Mouse (Mus musculus) CH12F3 (cell line): ENCODE measurements around the gene Rtbdn.

Experiments used
- in situ Hi-C: fragments of 300-500 bp; cut with MboI; formaldehyde crosslinking; loops from 2 replicates; pipeline ENCODE4 v1.14.3; 2020; ENCODE audit warnings: low sequenced_read_pairs

Rtbdn gene

DNA sequence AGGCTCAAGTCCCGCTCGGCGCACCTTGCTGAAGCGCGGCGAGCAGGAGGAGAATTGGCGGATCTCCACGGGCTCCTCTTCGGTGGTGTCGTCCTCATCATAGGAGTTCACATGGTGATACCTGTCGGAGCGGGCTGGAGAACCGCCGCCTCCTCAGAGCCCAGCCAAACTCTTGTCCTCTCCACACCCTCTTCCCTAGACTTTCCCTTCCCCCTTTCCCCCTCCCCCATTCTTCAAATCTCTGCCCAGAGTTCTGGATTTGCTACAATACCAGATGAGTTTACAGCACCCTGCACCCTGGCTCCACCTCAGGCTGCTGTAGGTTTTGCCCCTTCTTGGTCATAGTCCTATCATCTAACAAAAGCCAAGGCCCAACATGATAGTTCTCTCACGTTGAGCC is 28.1 kb upstream of the Rtbdn start:
- in situ Hi-C loops, result no loop called here

DNA sequence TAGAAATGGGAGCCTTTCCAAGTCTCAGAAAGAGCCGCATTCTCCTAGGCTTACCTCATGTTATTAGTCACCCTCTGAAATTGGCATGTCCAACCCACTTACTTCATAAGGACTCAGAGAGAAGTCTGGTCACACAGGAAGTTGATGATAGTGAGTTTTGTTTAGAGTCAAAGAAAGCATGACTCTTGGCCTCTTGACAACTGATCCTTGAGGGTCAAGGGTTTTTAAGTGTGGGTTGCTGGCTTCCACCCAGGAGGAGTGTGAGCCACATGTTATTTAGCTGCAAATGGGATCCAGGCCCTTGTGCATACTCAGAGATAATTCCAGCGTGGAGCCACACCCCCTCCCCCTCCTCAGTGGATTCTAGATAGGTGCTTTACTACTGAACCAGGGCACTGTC is 25.2 kb upstream of the Rtbdn start:
- in situ Hi-C loops, result no loop called here

GRCm38 (mm10) chr8:84925557-84925956 is 21.2 kb upstream of the Rtbdn start:
- in situ Hi-C loops, result no loop called here

GRCm38 (mm10) chr8:84927513-84927912 is 19.3 kb upstream of the Rtbdn start:
- in situ Hi-C loops, result no loop called here

- in situ Hi-C loops, result no loop called here
These were observed 18.1 kb upstream of the Rtbdn start for GRCm38 (mm10) chr8:84928456-84929306.

DNA sequence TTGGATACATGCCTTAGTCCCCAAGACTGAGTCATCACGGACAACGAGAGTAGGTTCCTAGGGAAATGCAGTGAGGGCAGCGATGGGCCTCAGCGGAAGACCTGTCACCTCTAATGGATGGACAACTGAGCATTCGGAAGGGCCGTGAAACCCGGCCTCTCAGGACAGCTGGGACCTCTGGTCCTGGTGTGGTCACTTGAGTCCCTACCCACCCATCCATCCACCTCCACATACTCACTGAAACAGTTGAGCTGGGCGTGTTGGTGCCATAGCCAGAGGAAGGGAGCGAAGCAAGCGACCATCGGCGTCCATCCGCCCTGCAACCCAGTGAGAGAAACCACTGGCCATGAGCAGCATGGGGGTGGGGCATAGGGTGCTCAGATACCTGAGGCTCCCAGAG is 16.2 kb upstream of the Rtbdn start:
- in situ Hi-C loops, result no loop called here

- in situ Hi-C loops, result no loop called here
These were observed 12.8 kb upstream of the Rtbdn start for GRCm38 (mm10) chr8:84933767-84934559.

DNA sequence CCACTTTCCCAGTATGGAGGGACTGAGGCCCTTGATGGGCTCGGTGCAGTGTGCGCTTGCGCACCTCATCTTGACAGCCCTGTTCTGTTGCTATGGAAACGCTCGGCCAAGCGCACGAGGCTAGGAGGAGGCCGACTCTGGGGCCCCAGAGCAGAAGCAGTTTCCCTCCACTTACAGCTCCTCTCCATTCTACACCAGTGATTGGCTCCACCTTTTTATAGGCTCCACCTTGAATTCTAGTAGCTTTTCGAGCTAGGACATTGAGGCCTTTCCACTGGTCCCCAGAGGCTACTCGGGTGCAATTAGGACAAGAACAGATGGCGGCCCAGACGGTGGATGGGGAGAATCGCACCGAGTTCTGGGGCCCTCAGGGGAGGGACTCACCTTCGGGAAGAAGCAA is 11.9 kb upstream of the Rtbdn start:
- in situ Hi-C loops, result no loop called here

GRCm38 (mm10) chr8:84935489-84935888 is 11.3 kb upstream of the Rtbdn start:
- in situ Hi-C loops, result no loop called here

- in situ Hi-C loops, result no loop called here
These were observed 10.5 kb upstream of the Rtbdn start for GRCm38 (mm10) chr8:84936041-84936961.

DNA sequence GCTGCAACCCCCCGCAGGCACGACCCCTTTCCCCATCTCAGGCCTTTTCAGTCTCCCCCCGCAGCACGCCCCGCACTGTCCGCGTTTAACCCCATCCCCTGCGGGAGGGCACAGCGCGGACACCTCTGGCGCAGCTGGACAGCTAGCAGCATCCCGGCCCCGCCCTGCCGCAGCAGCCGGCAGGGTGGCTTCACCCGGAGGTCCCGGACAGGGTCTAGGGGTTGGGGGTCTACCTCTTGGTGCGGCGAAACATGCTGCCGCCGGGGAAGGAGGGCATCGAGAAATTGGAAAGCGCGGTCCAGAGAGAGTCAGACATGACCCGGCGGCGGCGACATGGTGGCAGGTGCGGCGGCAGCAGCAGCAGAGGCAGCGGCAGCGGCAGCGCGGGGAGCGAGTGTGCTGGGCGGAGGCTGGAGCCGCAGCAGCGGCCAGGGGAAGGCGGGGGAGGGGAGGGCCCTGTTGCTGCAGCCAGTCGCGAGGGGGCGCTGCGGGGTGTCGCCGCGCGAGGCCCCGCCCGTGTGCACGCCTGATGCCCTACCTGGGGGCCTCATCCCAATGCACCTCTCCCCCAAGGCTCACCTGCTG is 9.7 kb upstream of the Rtbdn start, which contains the start of gene Mast1:
TSS of gene Mast1 (minus strand) at position 398 of the 585 bp plus-strand sequence.
- in situ Hi-C loops, result no loop called here

DNA sequence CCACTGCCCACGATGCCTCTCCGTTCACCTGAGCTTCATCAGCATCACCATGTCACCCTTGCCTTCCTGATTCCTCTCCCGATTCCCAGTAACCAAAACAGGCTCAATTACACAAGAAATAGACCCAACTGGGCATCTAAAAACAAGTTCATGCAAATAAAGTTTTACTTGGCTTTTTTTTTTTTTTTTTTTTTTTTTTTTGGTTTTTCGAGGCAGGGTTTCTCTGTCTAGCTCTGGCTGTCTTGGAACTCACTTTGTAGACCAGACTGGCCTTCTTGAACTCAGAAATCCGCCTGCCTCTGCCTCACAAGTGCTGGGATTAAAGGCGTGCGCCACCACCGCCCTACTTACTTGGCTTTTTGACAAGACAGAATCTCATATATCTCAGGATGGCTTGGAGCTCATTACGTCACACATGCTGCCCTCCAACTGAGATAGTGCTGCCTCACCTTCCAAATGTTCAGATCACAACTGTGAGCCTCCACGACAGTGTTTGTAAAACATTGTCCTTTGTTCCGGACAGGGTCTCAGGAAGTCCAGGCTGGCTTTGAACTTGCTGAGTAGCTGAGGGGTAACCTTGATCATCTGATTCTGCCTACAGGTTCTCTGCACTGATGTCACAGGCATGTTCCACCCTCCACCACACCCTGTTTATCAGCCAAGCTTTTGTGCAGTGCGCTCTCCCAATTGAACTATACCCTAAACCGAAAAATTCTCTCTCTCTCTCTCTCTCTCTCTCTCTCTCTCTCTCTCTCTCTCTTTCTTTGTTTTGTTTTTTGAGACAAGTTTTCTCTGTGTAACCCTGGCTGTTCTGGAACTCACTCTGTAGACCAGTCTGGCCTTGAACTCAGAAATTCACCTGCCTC is 8.9 kb upstream of the Rtbdn start:
- in situ Hi-C loops, result no loop called here

- in situ Hi-C loops, result no loop called here
These were observed 3.1 kb upstream of the Rtbdn start for GRCm38 (mm10) chr8:84943699-84944098.

GRCm38 (mm10) chr8:84944478-84945160 is 2.2 kb upstream of the Rtbdn start:
- in situ Hi-C loops, result no loop called here

DNA sequence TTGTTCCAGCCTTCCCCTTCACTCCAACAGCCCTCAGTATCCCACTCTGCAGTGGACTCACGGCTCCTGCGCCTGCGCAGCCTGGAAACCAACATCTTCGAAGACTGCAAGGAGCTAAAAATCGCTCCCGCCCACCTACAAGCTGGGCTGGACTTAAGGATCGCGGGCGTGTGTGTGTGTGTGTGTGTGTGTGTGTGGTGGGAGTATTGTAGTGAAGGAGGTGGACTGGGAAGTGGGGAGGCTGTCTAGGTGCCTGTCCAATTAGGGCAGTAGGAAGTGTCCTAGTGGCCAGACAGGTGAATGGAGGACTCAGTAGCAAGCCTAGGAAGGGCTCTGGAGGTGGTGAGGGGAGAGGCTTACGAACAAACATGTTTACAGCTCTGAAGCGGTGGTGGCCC is 1.6 kb upstream of the Rtbdn start:
- in situ Hi-C loops, result no loop called here

DNA sequence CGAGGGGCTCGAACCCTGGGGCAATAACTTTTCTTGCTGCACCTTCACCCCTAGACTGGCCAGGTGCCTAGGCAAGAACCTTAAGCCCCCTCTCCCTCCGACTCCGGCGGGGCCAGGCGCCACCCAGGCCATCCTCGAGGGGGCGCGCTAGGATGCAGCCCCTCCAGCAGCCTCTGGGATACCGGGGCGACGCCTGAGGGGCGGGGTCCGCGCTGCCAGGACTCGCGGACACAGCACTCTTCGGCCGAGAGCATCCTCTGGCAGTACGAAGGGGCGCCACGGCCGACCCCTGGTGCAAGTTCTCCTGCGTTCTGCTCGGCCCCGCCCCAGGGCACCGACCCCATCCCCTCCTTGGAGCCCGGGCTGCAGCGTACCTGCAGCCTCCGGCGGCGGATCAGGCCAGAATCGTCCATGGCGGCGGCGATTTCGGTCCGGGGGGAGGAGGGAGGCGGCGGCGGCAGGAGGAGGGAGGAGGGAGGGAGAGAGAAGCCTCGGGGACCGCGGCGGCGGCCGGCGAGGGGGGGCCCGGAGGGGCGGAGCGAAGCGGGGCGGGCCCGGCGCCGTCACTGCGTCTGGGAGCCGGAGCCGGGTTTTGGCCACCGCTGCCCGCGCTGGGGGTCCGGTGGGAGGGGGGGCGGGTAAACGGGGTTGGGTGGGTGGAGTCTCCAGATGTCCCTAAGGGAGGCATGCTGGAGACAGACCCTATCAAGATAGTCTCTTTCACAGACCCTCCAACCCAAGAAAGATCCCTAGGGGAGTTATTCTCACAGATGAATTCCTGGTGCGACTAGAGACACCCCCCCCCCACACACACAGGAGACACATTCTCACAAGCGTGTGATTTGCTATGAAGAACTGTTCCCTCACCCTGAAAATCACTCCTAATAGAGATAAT is 911 bp upstream of the Rtbdn start:
- in situ Hi-C loops, result no loop called here

GRCm38 (mm10) chr8:84947241-84947545 is 402 bp downstream of the Rtbdn start:
- in situ Hi-C loops, result no loop called here

GRCm38 (mm10) chr8:84949753-84950152 is 3.0 kb downstream of the Rtbdn start:
- in situ Hi-C loops, result no loop called here
